Mouse (Mus musculus) midbrain, embryonic 10.5 days (tissue): ENCODE measurements around the gene Cir1. TPM values are rescaled to one million over a fixed set of nuclear protein-coding genes. Genes with fewer than 3 reads are reported as not detected.

Experiments
- DNase-seq: peaks from one replicate; pipeline ENCODE4 v3.0.0-alpha.2; 2017; ENCODE audit warnings: low spot score
- H3K27ac ChIP-seq: fragments of 300-500 bp; sonication (generic); replicated peaks from 2 replicates; pipeline ENCODE4 v1.5.1; 2016; ENCODE audit warnings: mild to moderate bottlenecking
- H3K27me3 ChIP-seq: fragments of 300-500 bp; sonication (generic); 2 replicates; pipeline ENCODE4 v1.6.1; 2016; ENCODE audit warnings: low read depth, mild to moderate bottlenecking; ENCODE audit not compliant: poor library complexity, severe bottlenecking
- H3K36me3 ChIP-seq: fragments of 300-500 bp; sonication (generic); 2 replicates; pipeline ENCODE4 v1.6.1; 2016; ENCODE audit warnings: mild to moderate bottlenecking, moderate library complexity
- H3K4me1 ChIP-seq: fragments of 300-500 bp; sonication (generic); 2 replicates; pipeline ENCODE4 v1.6.1; 2016
- H3K4me3 ChIP-seq: fragments of 300-500 bp; sonication (generic); 2 replicates; pipeline ENCODE4 v1.5.1; 2016; ENCODE audit warnings: mild to moderate bottlenecking, moderate library complexity
- H3K9me3 ChIP-seq: fragments of 300-500 bp; sonication (generic); replicated peaks from 2 replicates; pipeline ENCODE4 v1.6.1; 2016; ENCODE audit warnings: mild to moderate bottlenecking
- WGBS: fragments of 180-500 bp; shearing (Covaris S2); methylation state at CpG from one replicate; pipeline ENCODE4 v1.1.7; 2016; 5-methylcytosine and 5-hydroxymethylcytosine counted together
- polyA plus RNA-seq: library from polyadenylated mRNA; unstranded; fragments of >200 nt; fragmentation: Nextera tagmentation; extraction: Ambion mirVana; gene quantifications from 2 replicates; pipeline ENCODE4 v1.2.1, GENCODE M21; 2016

Gene Cir1
- polyA plus RNA-seq, 1 experiment from 2014 or later: 14.0 TPM

DNA sequence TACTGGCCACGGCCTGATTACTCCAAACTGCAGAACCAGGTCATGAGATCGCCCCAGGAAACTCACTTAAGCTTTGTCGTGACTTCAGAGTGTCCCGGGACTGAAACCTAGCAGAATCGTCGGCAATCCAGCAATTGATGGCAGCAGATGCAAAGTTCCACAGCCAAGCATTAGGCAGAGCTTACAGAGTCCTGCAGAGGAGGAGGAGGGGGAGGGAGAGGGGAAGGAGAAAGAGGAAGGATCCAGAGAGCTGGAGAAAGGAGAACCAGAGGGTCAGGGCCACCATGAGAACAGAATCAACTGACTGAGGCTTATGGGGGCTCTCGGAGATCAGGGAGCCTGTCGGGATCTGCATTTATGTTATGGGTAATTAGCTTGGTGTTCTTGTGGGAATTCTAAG is 25.9 kb upstream of the Cir1 start:
- Histone ChIP-seq H3K27me3 (no peaks in the 10 kb centered on the region), H3K4me3 (no peak overlapping the region), H3K36me3 (no peaks in the 10 kb centered on the region), H3K9me3 (no peaks in the 10 kb centered on the region), H3K4me1 (no peaks in the 10 kb centered on the region), H3K27ac (no peak overlapping the region)
- WGBS: 75% methylated on average over 8 of the region's 8 CpGs
- no peak for DNase-seq

DNA sequence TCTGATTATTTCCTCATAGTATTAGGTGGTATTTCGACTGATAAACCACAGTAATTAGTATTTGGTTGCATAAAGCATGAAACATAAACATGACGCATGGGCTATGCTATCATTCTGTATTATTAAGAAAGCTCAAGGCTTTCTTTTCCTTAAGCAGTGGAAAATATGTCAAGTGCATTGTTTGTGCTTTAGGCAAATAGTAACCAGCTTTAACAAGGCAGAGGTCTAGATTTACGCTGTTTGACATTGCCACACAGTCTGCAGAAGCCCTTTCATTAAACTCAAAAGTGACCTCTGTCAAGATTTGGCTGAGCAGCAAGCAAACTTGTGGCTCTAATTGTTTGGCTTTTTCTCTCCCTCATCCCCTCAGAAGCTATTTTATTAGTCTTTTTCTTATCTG is 23.4 kb upstream of the Cir1 start:
- no peaks in the 10 kb centered on the region for H3K9me3 ChIP-seq
- 89% methylated on average over 3 of the region's 3 CpGs for WGBS
- no peaks in the 10 kb centered on the region for H3K36me3 ChIP-seq
- H3K4me3 ChIP-seq: no peak overlapping the region
- H3K27ac ChIP-seq: no peak overlapping the region
- no peaks in the 10 kb centered on the region for H3K27me3 ChIP-seq
- no peaks in the 10 kb centered on the region for H3K4me1 ChIP-seq
- no peak for DNase-seq

DNA sequence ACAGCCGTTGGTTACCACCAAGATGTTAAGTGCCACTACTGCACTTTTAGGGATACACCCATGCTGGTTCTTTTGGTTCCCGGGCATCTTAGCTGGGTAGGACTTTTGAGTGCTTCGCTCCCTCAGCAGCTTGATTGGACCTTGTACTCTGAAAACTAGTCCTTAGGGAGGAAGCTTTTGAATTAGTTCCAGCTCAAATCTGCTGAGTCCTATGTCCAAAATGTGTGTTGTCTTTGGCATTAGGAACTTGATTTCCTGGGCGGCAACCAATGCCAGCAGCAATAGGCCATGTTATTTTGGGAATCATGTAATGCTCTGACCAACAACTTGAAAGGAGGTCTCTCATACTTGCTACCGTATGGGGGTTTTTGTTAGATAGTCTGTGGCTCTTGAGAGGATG is 13.4 kb upstream of the Cir1 start:
- no peaks in the 10 kb centered on the region for H3K9me3 ChIP-seq
- no peaks in the 10 kb centered on the region for H3K36me3 ChIP-seq
- H3K27ac ChIP-seq: no peak overlapping the region
- no peaks in the 10 kb centered on the region for H3K4me1 ChIP-seq
- H3K27me3 ChIP-seq: no peaks in the 10 kb centered on the region
- H3K4me3 ChIP-seq: no peak overlapping the region
- WGBS: 90% methylated on average over 5 of the region's 5 CpGs
- no peak for DNase-seq

DNA sequence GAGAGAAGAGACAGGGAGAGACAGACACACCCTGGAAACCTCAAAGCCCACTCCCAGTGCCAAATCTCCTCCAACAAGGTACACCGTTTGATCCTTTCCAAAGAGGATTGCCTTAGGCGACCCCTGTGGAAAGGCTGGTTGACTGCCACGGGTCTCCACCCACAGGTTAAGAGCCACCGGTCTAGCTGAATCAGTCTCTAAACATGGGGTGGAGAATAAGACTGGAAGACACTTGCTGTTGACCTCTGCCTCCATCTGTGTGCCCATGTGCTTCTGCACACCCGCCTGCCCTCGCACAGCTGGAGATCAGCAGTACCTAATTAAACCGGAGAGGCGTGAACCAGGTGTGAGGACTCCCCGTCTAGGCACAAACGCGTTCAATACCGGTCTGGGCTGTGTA is 10.5 kb upstream of the Cir1 start:
- Histone ChIP-seq H3K36me3 (no peaks in the 10 kb centered on the region), H3K27ac (no peak overlapping the region), H3K9me3 (no peaks in the 10 kb centered on the region), H3K27me3 (no peaks in the 10 kb centered on the region), H3K4me3 (no peak overlapping the region), H3K4me1 (no peaks in the 10 kb centered on the region)
- DNase-seq: no peak
- WGBS: 71% methylated on average over 12 of the region's 12 CpGs

DNA sequence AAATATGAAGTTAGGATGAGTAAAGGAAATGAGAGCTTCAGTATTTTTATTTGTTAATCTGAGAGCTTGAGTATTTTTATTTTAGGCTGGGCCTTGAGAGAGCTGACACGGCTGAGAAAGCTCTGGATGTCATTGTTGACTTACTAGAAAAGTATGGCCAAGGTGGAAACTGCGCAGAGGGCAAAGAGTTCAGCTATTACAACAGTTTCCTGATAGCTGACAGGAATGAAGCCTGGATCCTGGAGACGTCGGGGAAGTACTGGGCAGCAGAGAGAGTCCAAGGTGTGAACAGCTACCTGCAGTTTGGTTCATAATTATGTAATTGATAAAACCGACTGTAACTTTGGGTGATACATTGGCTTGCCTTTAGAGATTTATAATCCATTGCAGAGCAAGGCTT is 6.7 kb upstream of the Cir1 start:
- Histone ChIP-seq H3K36me3 (no peaks in the 10 kb centered on the region), H3K4me3 (no peak overlapping the region)

DNA sequence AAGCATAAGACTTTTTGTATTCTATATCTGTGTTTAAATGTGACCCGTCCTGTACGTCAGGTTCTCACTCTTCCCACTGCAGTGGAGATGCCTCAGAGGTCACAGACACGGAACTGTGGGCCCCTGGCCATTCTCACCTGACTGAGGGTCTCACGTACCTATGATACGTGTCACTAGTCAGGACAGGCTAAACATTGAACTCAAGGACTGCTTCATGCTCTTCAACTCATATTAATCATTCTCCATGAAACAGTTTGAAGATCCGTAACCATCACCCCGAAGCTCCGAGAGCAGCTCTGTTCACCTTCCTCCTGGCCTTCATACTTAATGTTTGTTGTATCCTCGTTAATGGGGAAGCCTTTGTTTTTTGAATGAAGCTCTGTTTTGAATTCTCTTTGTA is 4.9 kb upstream of the Cir1 start:
- Histone ChIP-seq H3K27ac (no peak overlapping the region), H3K36me3 (no peaks in the 10 kb centered on the region), H3K4me3 (no peak overlapping the region), H3K4me1 (peaks cover 5% of the 10 kb centered on the region), H3K27me3 (no peaks in the 10 kb centered on the region), H3K9me3 (no peaks in the 10 kb centered on the region)
- DNase-seq: no peak
- WGBS: 94% methylated on average over 9 of the region's 9 CpGs

More for the DNA sequence above, 6.7 kb upstream of the Cir1 start:
- DNase-seq: no peak
- Histone ChIP-seq H3K9me3 (no peaks in the 10 kb centered on the region), H3K4me1 (no peaks in the 10 kb centered on the region), H3K27ac (no peak overlapping the region), H3K27me3 (no peaks in the 10 kb centered on the region)
- 89% methylated on average over 5 of the region's 5 CpGs for WGBS

DNA sequence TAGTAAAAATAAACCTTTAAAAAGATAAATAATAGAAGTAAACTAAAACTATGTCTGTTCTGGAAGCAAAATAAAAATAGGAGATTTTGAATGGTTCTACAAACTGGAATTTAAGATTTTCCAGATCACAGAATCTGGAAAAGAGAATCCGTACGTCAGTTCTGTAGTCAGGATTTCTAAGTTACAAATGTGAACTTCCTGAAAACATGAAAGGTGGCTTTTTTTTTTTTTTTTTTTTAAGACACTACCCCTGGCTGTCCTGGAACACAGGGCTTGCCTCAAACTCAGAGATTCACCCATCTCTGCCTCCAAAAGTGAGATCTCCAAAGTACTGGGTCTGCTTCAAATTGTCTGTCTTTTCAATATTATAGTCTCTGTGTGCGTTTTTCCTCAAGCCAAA is 1.8 kb upstream of the Cir1 start:
- Histone ChIP-seq H3K36me3 (peaks cover 9% of the 10 kb centered on the region), H3K27me3 (no peaks in the 10 kb centered on the region), H3K4me1 (peaks cover 16% of the 10 kb centered on the region), H3K27ac (no peak overlapping the region), H3K9me3 (no peaks in the 10 kb centered on the region), H3K4me3 (no peak overlapping the region)
- WGBS: 89% methylated on average over 3 of the region's 3 CpGs
- DNase-seq: no peak

DNA sequence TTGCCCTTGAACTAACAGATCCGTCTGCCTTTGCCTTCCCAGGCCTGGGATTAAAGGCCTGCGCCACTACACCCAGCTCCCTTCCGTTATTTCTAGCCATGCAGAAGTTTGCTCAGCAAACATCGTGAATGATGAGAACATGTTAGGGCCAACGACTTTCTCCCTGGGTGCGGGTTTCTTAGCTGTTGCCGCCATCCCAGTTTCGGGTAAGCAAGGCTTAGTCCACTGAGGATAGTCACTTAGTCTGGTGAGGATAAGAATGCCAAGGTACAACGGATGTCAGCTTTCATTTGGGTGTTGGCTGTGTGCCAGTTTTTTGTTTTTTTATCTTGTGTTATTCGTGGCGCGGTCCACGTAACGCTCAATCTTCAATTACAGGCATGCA is 608 bp upstream of the Cir1 start:
- H3K27me3 ChIP-seq: no peaks in the 10 kb centered on the region
- 51% methylated on average over 14 of the region's 14 CpGs for WGBS
- DNase-seq: peak; percentile 32

DNA sequence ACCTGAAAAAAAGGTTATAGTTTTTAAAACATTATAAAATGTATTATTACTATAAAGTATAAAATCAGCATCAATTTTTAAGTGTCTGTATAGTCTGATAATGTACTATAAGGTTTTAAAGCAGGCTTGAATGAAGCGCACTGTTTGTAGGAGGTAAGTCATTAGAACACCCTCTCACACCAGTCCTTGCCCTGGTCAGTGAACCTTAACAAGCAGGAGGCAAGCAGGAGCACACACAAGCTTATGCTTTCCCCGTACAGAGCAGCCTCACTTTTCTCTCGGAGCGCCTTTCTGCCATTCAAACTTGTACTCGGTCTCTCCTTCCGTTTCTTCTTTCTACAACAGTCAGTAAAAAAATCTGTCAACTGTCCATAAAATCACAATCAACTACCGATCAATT is 6.5 kb downstream of the Cir1 start:
- Histone ChIP-seq H3K4me3 (no peak overlapping the region), H3K27me3 (no peaks in the 10 kb centered on the region), H3K27ac (no peak overlapping the region), H3K4me1 (peaks cover 2% of the 10 kb centered on the region), H3K9me3 (no peaks in the 10 kb centered on the region), H3K36me3 (peaks cover 73% of the 10 kb centered on the region)
- WGBS: 89% methylated on average over 7 of the region's 7 CpGs
- no peak for DNase-seq

More for the DNA sequence above, 608 bp upstream of the Cir1 start:
- Histone ChIP-seq H3K9me3 (no peaks in the 10 kb centered on the region), H3K36me3 (peaks cover 21% of the 10 kb centered on the region), H3K4me1 (peaks cover 16% of the 10 kb centered on the region), H3K4me3 (peak overlapping the region; percentile 84), H3K27ac (peak overlapping the region; percentile 91)

DNA sequence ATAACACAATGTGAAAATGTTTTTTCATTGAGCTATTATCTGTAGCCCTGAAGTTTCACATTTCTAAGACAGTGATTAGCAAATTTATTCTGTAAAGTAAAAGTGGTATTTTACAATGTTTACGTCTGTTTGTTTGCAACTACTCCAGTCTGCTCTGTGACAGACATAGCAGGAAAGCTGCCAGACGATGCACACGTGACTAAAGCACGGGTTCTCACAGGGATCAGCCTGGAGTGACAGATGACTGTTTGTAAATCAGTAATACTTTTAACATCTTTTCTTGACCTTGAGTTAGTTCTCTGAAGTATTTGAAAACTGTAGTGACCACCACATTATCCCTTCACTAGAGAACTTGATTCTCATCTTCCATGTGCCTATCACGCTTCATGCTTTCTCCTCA is 8.0 kb downstream of the Cir1 start:
- Histone ChIP-seq H3K4me1 (no peaks in the 10 kb centered on the region), H3K36me3 (peaks cover 66% of the 10 kb centered on the region), H3K27ac (no peak overlapping the region), H3K9me3 (no peaks in the 10 kb centered on the region), H3K27me3 (no peaks in the 10 kb centered on the region), H3K4me3 (no peak overlapping the region)
- no peak for DNase-seq
- WGBS: 93% methylated on average over 5 of the region's 5 CpGs

DNA sequence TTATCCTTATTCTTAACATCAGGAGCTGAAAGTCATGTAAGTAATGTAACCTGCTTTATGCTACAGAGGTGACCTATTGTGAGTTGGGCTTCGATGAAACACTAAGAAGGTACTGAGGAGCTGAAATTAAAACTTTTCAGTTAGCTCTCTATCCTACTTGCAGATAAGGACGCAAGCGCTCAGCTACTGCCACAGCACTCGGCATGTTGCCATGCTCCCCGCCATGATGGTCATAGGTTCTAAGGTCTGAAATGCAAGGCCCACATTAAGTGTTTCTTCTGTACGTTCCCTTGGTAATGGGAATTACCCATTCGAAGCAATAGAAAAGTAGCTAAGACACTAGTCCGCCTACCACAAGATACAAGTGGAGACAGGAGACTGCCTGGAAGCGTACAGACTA is 9.8 kb downstream of the Cir1 start:
- H3K4me1 ChIP-seq: no peaks in the 10 kb centered on the region
- WGBS: 91% methylated on average over 9 of the region's 9 CpGs
- H3K27ac ChIP-seq: no peak overlapping the region
- H3K9me3 ChIP-seq: no peaks in the 10 kb centered on the region
- no peak for DNase-seq
- H3K27me3 ChIP-seq: no peaks in the 10 kb centered on the region
- no peak overlapping the region for H3K4me3 ChIP-seq
- peaks cover 50% of the 10 kb centered on the region for H3K36me3 ChIP-seq

DNA sequence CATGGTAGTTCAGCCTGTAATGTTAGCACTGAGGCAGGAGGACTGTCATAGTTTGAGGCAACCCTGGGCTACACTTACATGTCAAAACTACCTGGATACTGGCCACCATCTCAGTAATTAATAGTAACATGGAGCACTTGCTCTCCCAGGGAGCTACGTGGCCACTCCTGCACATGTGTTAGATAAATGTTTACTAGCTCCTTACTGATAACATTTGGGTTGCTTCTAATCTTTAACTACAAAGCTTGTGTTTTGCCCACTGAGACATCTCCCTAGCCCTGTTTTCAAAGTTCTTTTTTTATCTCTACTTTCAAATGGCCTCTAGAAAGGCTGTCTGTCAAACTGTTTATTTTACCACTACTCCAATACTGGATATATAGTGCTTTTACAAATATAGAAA is 10.5 kb downstream of the Cir1 start:
- no peaks in the 10 kb centered on the region for H3K27me3 ChIP-seq
- no peak overlapping the region for H3K27ac ChIP-seq
- H3K36me3 ChIP-seq: peaks cover 43% of the 10 kb centered on the region
- no peaks in the 10 kb centered on the region for H3K9me3 ChIP-seq
- DNase-seq: no peak
- H3K4me3 ChIP-seq: no peak overlapping the region
- no peaks in the 10 kb centered on the region for H3K4me1 ChIP-seq
- 100% methylated on average over 1 of the region's 1 CpGs for WGBS

DNA sequence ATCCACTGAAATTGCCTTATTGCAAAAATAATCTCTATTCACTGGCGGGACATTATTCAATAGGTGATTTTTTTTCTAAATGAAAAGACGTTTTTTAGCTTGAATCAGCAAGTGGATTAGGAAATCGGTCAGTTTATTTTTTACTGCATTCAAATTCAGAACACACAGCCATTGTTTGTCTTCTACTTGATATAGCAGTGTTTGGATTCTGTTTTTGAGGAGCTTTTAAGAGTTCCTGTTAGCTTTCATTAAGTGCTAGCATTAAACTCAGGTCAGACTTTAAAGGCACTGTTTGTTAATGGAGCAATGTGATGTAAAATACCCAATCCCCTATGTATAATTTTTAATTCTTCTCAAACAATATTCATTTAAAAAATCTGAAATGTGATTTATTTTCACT is 13.7 kb downstream of the Cir1 start:
- no peaks in the 10 kb centered on the region for H3K4me1 ChIP-seq
- 85% methylated on average over 3 of the region's 3 CpGs for WGBS
- H3K36me3 ChIP-seq: peaks cover 21% of the 10 kb centered on the region

DNA sequence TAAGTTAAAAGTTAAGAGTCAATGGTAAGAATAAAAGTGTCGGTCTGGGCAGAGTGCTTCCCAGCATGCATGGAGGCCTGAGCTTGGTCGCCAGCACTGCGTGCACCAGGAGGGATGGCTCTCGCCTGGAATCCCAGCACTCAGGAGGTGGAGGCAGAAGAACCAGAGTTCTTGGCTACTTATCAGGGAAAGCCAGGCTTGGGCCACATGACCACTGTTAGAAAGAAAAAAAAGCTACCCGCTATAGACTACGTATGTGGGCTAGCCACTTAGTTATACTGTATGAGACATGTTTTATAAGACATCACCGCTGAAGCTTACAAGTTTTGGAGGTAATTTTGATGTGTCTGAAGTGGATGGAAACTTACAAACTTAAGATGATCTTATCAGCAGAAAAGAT is 14.3 kb downstream of the Cir1 start:
- Histone ChIP-seq H3K4me3 (no peak overlapping the region), H3K36me3 (peaks cover 16% of the 10 kb centered on the region), H3K27me3 (no peaks in the 10 kb centered on the region), H3K9me3 (no peaks in the 10 kb centered on the region), H3K4me1 (no peaks in the 10 kb centered on the region), H3K27ac (no peak overlapping the region)
- 86% methylated on average over 7 of the region's 7 CpGs for WGBS
- no peak for DNase-seq

More for the DNA sequence above, 13.7 kb downstream of the Cir1 start:
- Histone ChIP-seq H3K27ac (no peak overlapping the region), H3K27me3 (no peaks in the 10 kb centered on the region), H3K4me3 (no peak overlapping the region), H3K9me3 (no peaks in the 10 kb centered on the region)
- DNase-seq: no peak
